Mouse (Mus musculus): ENCODE data around the gene Grin1. TPM values are rescaled to one million over a fixed set of nuclear protein-coding genes. Genes with fewer than 3 reads are reported as not detected.
A peak's percentile ranks its signal among the peaks of the same experiment; 100 is the strongest.
"Not testable (repeated sequence)": the region's sequence is repeated elsewhere in the genome, so short reads cannot be mapped to it uniquely, and the experiment has no call there.

Gene Grin1
- total RNA-seq, 2 experiments from 2014 or later: 393 to 422 TPM

DNA sequence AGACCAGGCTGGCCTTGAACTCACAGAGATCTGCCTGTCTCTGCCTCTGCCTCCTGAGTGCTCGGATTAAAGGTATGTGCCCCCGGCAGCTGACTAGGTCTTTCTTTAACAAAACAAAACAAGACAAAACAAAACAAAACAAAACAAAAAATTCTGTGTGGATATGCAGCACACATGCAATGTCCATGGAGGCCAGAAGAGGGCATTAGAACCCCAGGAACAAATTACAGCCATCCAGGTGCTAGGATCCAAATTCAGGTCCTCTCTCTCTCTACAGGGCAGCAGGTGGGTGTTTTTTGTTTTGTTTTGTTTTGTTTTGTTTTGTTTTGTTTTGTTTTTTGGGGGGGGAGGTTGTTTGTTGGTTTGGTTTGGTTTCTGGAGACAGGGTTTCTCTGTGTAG, 60.1 kb downstream of the Grin1 start:
- DNase-seq (ENCODE audit: low spot score in 2 of 2): no peak

DNA sequence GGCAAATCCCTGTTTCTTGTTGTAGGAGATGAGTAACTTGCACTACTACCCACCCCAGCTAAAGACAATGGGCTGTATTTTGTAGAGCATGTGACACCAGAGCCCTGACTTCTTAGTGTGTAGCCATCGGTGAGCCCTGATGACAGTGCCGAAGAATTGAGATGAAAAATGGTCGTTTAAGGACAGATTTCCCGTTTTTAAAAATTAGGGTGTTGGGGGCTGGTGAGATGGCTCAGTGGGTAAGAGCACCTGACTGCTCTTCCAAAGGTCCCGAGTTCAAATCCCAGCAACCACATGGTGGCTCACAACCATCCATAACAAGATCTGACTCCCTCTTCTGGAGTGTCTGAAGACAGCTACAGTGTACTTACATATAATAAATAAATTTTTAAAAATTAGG, 61.7 kb downstream of the Grin1 start:
- not testable (repeated sequence) for DNase-seq (ENCODE audit: low spot score in 2 of 2)

DNA sequence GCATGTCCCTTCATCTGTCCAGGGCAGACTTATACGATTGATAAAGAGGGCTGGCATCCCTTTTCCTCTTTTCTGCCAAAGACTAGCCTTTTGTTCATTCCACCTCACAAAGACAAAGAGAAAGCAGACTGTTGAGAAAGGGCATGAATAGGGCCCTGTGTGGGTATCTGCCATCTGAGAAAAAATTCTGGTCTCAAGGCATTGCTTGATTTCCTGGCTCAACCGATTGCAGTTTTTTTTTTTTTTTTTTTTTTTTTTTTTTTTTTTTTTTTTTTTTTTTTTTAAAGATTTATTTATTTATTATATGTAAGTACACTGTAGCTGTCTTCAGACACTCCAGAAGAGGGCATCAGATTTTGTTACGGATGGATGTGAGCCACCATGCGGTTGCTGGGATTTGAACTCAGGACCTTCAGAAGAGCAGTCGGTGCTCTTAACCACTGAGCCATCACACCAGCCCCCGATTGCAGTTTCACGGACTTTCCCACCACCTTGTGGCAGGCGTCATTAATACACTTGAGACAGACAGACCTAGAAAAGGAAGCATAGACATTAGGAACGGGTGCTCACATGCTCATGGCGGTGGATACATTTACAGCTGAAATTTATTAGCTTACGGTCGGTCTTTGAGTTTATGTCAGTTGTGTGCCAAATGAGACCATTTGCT, 62.4 kb downstream of the Grin1 start:
- not testable (repeated sequence) for DNase-seq (ENCODE audit: low spot score in 2 of 2)

DNA sequence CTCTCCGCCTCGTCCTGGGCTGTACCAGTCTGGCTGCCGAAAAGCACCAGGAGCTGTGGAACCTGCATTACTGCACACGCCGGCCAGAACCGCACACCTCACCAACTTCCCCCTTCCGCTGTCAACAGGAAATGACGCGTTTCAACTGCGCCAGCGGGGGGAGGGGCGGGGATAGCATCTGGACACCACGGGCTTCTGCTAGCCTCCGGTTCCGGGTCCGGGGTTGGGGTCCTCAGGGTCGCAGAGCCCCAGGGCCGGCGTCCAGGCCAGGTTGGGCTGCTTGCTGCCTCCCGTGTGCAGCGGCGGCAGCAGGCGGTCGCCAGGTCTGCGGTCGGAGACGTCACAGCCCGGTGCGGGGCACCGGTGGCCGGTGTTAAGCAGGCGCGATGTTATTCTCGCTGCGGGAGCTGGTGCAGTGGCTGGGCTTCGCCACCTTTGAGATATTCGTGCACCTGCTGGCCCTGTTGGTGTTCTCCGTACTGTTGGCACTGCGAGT, 63.7 kb downstream of the Grin1 start, which contains the start of gene Tmem203:
TSS of gene Tmem203 (plus strand) at position 156 of the 496 bp plus-strand sequence.
- peak; percentile 78 to 88 for DNase-seq (ENCODE audit: low spot score in 2 of 2)

DNA sequence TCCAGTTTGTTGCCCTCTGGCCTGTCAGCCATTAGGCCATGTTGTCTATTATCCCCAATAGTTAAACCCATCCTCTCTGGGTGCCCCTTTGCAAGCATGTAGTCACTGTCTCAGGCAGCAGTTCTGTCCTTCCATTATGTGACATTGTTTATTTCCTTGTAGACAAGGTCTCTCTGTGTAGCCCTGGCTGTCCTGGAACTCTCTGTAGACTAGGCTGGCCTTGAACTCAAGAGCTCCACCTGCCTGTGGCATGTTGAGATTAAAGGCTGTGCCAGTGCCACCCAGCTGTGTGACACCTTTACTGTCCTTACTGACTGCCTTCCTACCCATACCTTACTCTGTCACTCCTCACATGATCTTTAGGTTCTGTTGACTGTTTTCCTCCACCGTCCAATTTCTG, 66.7 kb downstream of the Grin1 start:
- DNase-seq (ENCODE audit: low spot score in 2 of 2): no peak

- DNase-seq (ENCODE audit: low spot score in 2 of 2): no peak
These were observed 72.6 kb downstream of the Grin1 start, which contains the start of gene AL732309.1 for GRCm38 (mm10) chr2:25246183-25247072. Gene AL732309.1 (minus strand): TSS chr2:25246863.

GRCm38 (mm10) chr2:25244144-25244543, 74.8 kb downstream of the Grin1 start:
- no peak for DNase-seq (ENCODE audit: low spot score in 2 of 2)

DNA sequence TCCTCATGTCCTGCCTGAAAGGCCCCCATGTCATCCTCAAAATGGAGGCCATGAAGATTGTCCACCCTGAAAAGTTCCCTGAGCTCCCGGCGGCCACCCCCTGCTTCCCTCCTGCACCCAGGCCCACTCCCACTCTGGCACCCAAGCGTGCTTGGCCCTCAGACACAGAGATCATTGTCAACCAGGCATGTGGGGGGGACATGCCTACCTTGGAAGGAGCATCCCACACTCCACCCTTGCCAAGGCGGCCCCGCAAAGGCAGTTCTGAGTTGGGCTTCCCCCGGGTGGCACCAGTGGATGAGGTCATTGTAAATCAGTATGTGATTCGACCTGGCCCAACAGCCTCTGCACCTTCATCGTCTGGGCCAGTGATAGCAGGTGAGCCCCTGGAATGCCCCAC, 75.6 kb downstream of the Grin1 start:
- DNase-seq (ENCODE audit: low spot score in 2 of 2): no peak

DNA sequence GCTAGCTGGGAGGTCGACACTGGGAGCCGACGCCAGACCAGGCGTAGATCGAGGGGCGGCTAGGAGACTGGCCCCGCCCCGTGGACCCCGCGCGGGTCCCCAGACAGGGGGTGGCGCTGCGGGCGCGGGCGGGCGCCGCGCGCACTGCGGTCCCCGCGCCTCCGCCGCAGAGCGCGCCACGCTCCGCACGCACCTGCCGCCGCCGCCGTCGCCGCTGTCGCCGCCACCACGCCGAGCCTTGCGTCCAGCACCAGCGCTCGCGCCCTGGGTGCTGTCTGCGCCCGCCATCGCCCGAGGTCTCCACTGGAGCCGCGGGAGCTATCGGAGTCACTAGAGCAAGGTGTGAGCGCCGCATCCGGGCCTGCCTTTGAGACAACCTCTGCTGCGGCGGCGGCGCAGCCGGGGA, 76.9 kb downstream of the Grin1 start, which contains the start of the genes Rnf208 and Cysrt1:
TSS of gene Rnf208 (plus strand) at position 155 of the 406 bp plus-strand sequence.
TSS of gene Cysrt1 (minus strand) at position 352 of the 406 bp plus-strand sequence.
- peak in 1 of 2 experiments; percentile 50 for DNase-seq (ENCODE audit: low spot score in 2 of 2)

DNA sequence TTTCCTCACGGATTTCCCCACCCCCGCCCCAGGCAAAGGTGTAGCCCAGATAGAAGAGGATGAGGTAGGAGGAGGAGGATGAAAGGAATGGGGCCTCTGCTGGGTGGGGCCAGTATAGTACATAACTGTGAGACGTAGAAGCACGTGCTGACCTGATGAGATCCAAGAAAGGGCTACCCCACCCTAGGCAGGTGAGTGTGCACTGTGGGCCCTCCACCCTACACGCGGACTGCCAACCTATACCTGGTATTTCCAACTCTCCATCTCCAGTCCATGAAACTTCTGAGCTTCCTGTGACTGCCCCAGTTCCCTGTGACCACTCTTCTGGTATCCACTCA, 77.6 kb downstream of the Grin1 start:
- no peak for DNase-seq (ENCODE audit: low spot score in 2 of 2)

Other genes starting within 250 kb of the Grin1 start
- gene Entpd8, start 238.9 kb downstream of the Grin1 start, total RNA-seq (2021): not detected
- not detected for gene Noxa1, start 224.0 kb downstream of the Grin1 start, total RNA-seq (2021)
- gene Nrarp, start 138.4 kb downstream of the Grin1 start, total RNA-seq (2021): 10 to 100 TPM; 19.5 to 21.0 TPM
- 1 to 10 TPM; 1.9 to 2.3 TPM for gene Tor4a, start 122.3 kb downstream of the Grin1 start, total RNA-seq (2021)
- 10 to 100 TPM; 56.7 to 60.0 TPM for gene Nelfb, start 107.7 kb downstream of the Grin1 start, total RNA-seq (2021)
- gene Stpg3, start 104.5 kb downstream of the Grin1 start, total RNA-seq (2021): under 1 TPM; 0.18 to 0.25 TPM
- under 1 TPM in 1 of 2 experiments, not detected in 1; 0.69 TPM for gene Fam166a, start 100.4 kb downstream of the Grin1 start, total RNA-seq (2021)
- 100 to 1,000 TPM; 277 to 310 TPM for gene Tubb4b, start 94.5 kb downstream of the Grin1 start, total RNA-seq (2021)
- not detected for gene Slc34a3, start 84.8 kb downstream of the Grin1 start, total RNA-seq (2021)
- not detected for gene Rnf224, start 82.4 kb downstream of the Grin1 start, total RNA-seq (2021)
- 100 to 1,000 TPM; 237 to 250 TPM for gene Rnf208, start 76.9 kb downstream of the Grin1 start, total RNA-seq (2021)
- gene Cysrt1, start 76.7 kb downstream of the Grin1 start, total RNA-seq (2021): not detected
- 1 to 10 TPM; 3.8 to 3.9 TPM for gene AL732309.1, start 72.3 kb downstream of the Grin1 start, total RNA-seq (2021)
- 10 to 100 TPM; 35.7 to 38.8 TPM for gene Tmem203, start 63.7 kb downstream of the Grin1 start, total RNA-seq (2021)
- gene Tprn, start 56.6 kb downstream of the Grin1 start, total RNA-seq (2021): 10 to 100 TPM; 21.2 to 23.1 TPM
- gene Ssna1, start 46.7 kb downstream of the Grin1 start, total RNA-seq (2021): 10 to 100 TPM; 62.5 to 66.2 TPM
- 10 to 100 TPM; 79.8 to 84.4 TPM for gene Anapc2, start 46.7 kb downstream of the Grin1 start, total RNA-seq (2021)
- not detected for gene Tmem210, start 31.0 kb downstream of the Grin1 start, total RNA-seq (2021)
- not detected for gene Lrrc26, start 29.3 kb downstream of the Grin1 start, total RNA-seq (2021)
- gene Man1b1, start 13.2 kb upstream of the Grin1 start, total RNA-seq (2021): 10 to 100 TPM; 59.6 to 62.4 TPM
- 10 to 100 TPM; 35.4 to 36.7 TPM for gene Dpp7, start 37.2 kb upstream of the Grin1 start, total RNA-seq (2021)
- gene Uap1l1, start 46.5 kb upstream of the Grin1 start, total RNA-seq (2021): 10 to 100 TPM; 15.6 to 19.1 TPM
- 1 to 10 TPM; 3.2 to 4.1 TPM for gene Sapcd2, start 53.1 kb upstream of the Grin1 start, total RNA-seq (2021)
- 10 to 100 TPM; 16.3 to 17.7 TPM for gene Entpd2, start 76.7 kb upstream of the Grin1 start, total RNA-seq (2021)
- gene Npdc1, start 80.2 kb upstream of the Grin1 start, total RNA-seq (2021): 100 to 1,000 TPM; 426 to 435 TPM
- under 1 TPM; 0.15 to 0.76 TPM for gene Fut7, start 104.1 kb upstream of the Grin1 start, total RNA-seq (2021)
- 100 to 1,000 TPM; 173 to 176 TPM for gene Abca2, start 109.5 kb upstream of the Grin1 start, total RNA-seq (2021)
- 1 to 10 TPM in 1 of 2 experiments, under 1 TPM in 1; 0.66 to 1.0 TPM for gene Clic3, start 137.7 kb upstream of the Grin1 start, total RNA-seq (2021)
- 10 to 100 TPM; 56.7 to 61.3 TPM for gene Paxx, start 141.9 kb upstream of the Grin1 start, total RNA-seq (2021)
- 100 to 1,000 TPM; 572 to 608 TPM for gene Ptgds, start 150.9 kb upstream of the Grin1 start, total RNA-seq (2021)
- gene Lcn12, start 174.7 kb upstream of the Grin1 start, total RNA-seq (2021): not detected
- gene Fbxw5, start 181.6 kb upstream of the Grin1 start, total RNA-seq (2021): 100 to 1,000 TPM; 114 to 115 TPM
- gene C8g, start 182.5 kb upstream of the Grin1 start, total RNA-seq (2021): 1 to 10 TPM; 1.3 to 2.1 TPM
- gene Traf2, start 227.8 kb upstream of the Grin1 start, total RNA-seq (2021): 10 to 100 TPM; 10.9 to 12.0 TPM
- 100 to 1,000 TPM; 212 to 213 TPM for gene Edf1, start 238.7 kb upstream of the Grin1 start, total RNA-seq (2021)

Data from layer of hippocampus, adult 18-20 months (tissue).